Mouse (Mus musculus) intestine, embryonic 16.5 days (tissue): ENCODE measurements around the gene Glp2r. TPM values are rescaled to one million over a fixed set of nuclear protein-coding genes. Genes with fewer than 3 reads are reported as not detected.
A peak's percentile ranks its signal among the peaks of the same experiment; 100 is the strongest.

Experiments used
- ATAC-seq: fragments of 200-750 bp; cut with Nextera tagmentation; 2 replicates; pipeline ENCODE4 v1.8.0; 2017; ENCODE audit warnings: moderate TSS enrichment, moderate library complexity
- H3K27ac ChIP-seq: fragments of 300-500 bp; sonication (generic); 2 replicates; pipeline ENCODE4 v1.5.1; 2014; ENCODE audit warnings: mild to moderate bottlenecking, low read length
- H3K27me3 ChIP-seq: fragments of 300-500 bp; sonication (generic); replicated peaks from 2 replicates; pipeline ENCODE4 v1.6.1; 2014; ENCODE audit warnings: low read length, control low read depth, mixed read lengths; ENCODE audit not compliant: control insufficient read depth, insufficient read depth
- H3K36me3 ChIP-seq: fragments of 300-500 bp; sonication (generic); 2 replicates; pipeline ENCODE4 v1.6.1; 2014; ENCODE audit warnings: low read length, control low read depth; ENCODE audit not compliant: control insufficient read depth, insufficient read depth
- H3K4me1 ChIP-seq: fragments of 300-500 bp; sonication (generic); 2 replicates; pipeline ENCODE4 v1.6.1; 2014; ENCODE audit warnings: low read length, control low read depth, mixed read lengths; ENCODE audit not compliant: control insufficient read depth, insufficient read depth
- H3K4me2 ChIP-seq: fragments of 300-500 bp; sonication (generic); 2 replicates; pipeline ENCODE4 v1.6.1; 2014; ENCODE audit warnings: low read depth, low read length, control low read depth
- H3K4me3 ChIP-seq: fragments of 300-500 bp; sonication (generic); 2 replicates; pipeline ENCODE4 v1.5.1; 2014; ENCODE audit warnings: mild to moderate bottlenecking, low read length
- H3K9ac ChIP-seq: fragments of 300-500 bp; sonication (generic); 2 replicates; pipeline ENCODE4 v1.6.1; 2014; ENCODE audit warnings: low read depth, low read length
- H3K9me3 ChIP-seq: fragments of 300-500 bp; sonication (generic); 2 replicates; pipeline ENCODE4 v1.6.1; 2016; ENCODE audit warnings: low read length, control low read depth; ENCODE audit not compliant: control insufficient read depth
- WGBS: fragments of 180-500 bp; shearing (Covaris S2); extraction: QIAGEN DNeasy Blood & Tissue Kit; methylation state at CpG from one replicate; pipeline ENCODE4 v1.1.7; 2014; 5-methylcytosine and 5-hydroxymethylcytosine counted together
- polyA plus RNA-seq: library from polyadenylated mRNA; unstranded; fragments of >200 nt; fragmentation: Nextera tagmentation; extraction: Ambion mirVana; gene quantifications from 2 replicates; pipeline ENCODE4 v1.2.1, GENCODE M21; 2015

Gene Glp2r
- polyA plus RNA-seq, 1 experiment from 2014 or later = 4.4 TPM

- Histone ChIP-seq H3K4me1 (peaks cover 4% of the 10 kb centered on the region; the same call in 1 of the 2 replicates), H3K27me3 (no peaks in the 10 kb centered on the region), H3K9me3 (no peaks in the 10 kb centered on the region), H3K4me3 (no peak overlapping the region), H3K4me2 (no peak overlapping the region), H3K36me3 (no peaks in the 10 kb centered on the region), H3K27ac (no peak overlapping the region), H3K9ac (no peak overlapping the region)
- no peak for ATAC-seq
- WGBS = 73% methylated on average over 11 of the region's 11 CpGs
Observed at GRCm38 (mm10) chr11:67648651-67649407, 122.1 kb downstream of the Glp2r start.

- H3K4me2 ChIP-seq = no peak overlapping the region
- H3K36me3 ChIP-seq = no peaks in the 10 kb centered on the region
- WGBS = 30% methylated on average over 5 of the region's 5 CpGs
- H3K4me3 ChIP-seq = no peak overlapping the region
- H3K9ac ChIP-seq = no peak overlapping the region
- no peaks in the 10 kb centered on the region for H3K27me3 ChIP-seq
- H3K4me1 ChIP-seq = peaks cover 4% of the 10 kb centered on the region; the same call in 1 of the 2 replicates
- ATAC-seq = peak; percentile 38; the same call in 1 of the 2 replicates
- no peaks in the 10 kb centered on the region for H3K9me3 ChIP-seq
- H3K27ac ChIP-seq = no peak overlapping the region
Observed at GRCm38 (mm10) chr11:67647745-67648144, 123.2 kb downstream of the Glp2r start.

- WGBS = 65% methylated on average over 6 of the region's 6 CpGs
- Histone ChIP-seq H3K4me3 (no peak overlapping the region), H3K9me3 (no peaks in the 10 kb centered on the region), H3K4me2 (no peak overlapping the region), H3K27me3 (no peaks in the 10 kb centered on the region), H3K9ac (no peak overlapping the region), H3K27ac (no peak overlapping the region), H3K36me3 (no peaks in the 10 kb centered on the region), H3K4me1 (no peaks in the 10 kb centered on the region)
- ATAC-seq = no peak
Observed at GRCm38 (mm10) chr11:67644632-67645149, 126.3 kb downstream of the Glp2r start.

- no peaks in the 10 kb centered on the region for H3K4me1 ChIP-seq
- H3K27me3 ChIP-seq = no peaks in the 10 kb centered on the region
- H3K4me3 ChIP-seq = no peak overlapping the region
- H3K9ac ChIP-seq = no peak overlapping the region
- H3K27ac ChIP-seq = no peak overlapping the region
- H3K9me3 ChIP-seq = no peaks in the 10 kb centered on the region
- 74% methylated on average over 3 of the region's 3 CpGs for WGBS
- no peak overlapping the region for H3K4me2 ChIP-seq
- H3K36me3 ChIP-seq = no peaks in the 10 kb centered on the region
- ATAC-seq = no peak
Observed at GRCm38 (mm10) chr11:67643465-67643864, 127.5 kb downstream of the Glp2r start.

- no peak for ATAC-seq
- WGBS = 71% methylated on average over 5 of the region's 5 CpGs
- Histone ChIP-seq H3K9me3 (no peaks in the 10 kb centered on the region), H3K4me1 (no peaks in the 10 kb centered on the region), H3K4me3 (no peak overlapping the region), H3K4me2 (no peak overlapping the region), H3K27ac (no peak overlapping the region), H3K27me3 (no peaks in the 10 kb centered on the region), H3K9ac (no peak overlapping the region), H3K36me3 (no peaks in the 10 kb centered on the region)
Observed at GRCm38 (mm10) chr11:67642835-67643234, 128.1 kb downstream of the Glp2r start.

- Histone ChIP-seq H3K4me1 (no peaks in the 10 kb centered on the region), H3K27me3 (no peaks in the 10 kb centered on the region), H3K4me3 (no peak overlapping the region), H3K4me2 (no peak overlapping the region), H3K9ac (no peak overlapping the region), H3K9me3 (no peaks in the 10 kb centered on the region), H3K27ac (no peak overlapping the region), H3K36me3 (no peaks in the 10 kb centered on the region)
- 88% methylated on average over 8 of the region's 8 CpGs for WGBS
- ATAC-seq = no peak
Observed at GRCm38 (mm10) chr11:67642421-67642820, 128.5 kb downstream of the Glp2r start.

- no peaks in the 10 kb centered on the region for H3K36me3 ChIP-seq
- H3K4me3 ChIP-seq = no peak overlapping the region
- H3K9me3 ChIP-seq = no peaks in the 10 kb centered on the region
- H3K4me1 ChIP-seq = no peaks in the 10 kb centered on the region
- H3K9ac ChIP-seq = no peak overlapping the region
- H3K4me2 ChIP-seq = no peak overlapping the region
- H3K27ac ChIP-seq = no peak overlapping the region
- 88% methylated on average over 6 of the region's 6 CpGs for WGBS
- H3K27me3 ChIP-seq = no peaks in the 10 kb centered on the region
- ATAC-seq = no peak
Observed at GRCm38 (mm10) chr11:67640299-67640698, 130.7 kb downstream of the Glp2r start.

- Histone ChIP-seq H3K4me2 (no peak overlapping the region), H3K27me3 (no peaks in the 10 kb centered on the region), H3K36me3 (no peaks in the 10 kb centered on the region), H3K27ac (no peak overlapping the region), H3K4me3 (no peak overlapping the region), H3K9me3 (no peaks in the 10 kb centered on the region), H3K9ac (no peak overlapping the region), H3K4me1 (no peaks in the 10 kb centered on the region)
- 84% methylated on average over 3 of the region's 3 CpGs for WGBS
- no peak for ATAC-seq
Observed at GRCm38 (mm10) chr11:67638401-67638800, 132.6 kb downstream of the Glp2r start.

- 59% methylated on average over 6 of the region's 6 CpGs for WGBS
- no peak overlapping the region for H3K27ac ChIP-seq
- no peak for ATAC-seq
Observed at GRCm38 (mm10) chr11:67636905-67637586, 133.9 kb downstream of the Glp2r start.

More at GRCm38 (mm10) chr11:67636905-67637586, 133.9 kb downstream of the Glp2r start:
- H3K9ac ChIP-seq = no peak overlapping the region
- no peaks in the 10 kb centered on the region for H3K9me3 ChIP-seq
- no peak overlapping the region for H3K4me3 ChIP-seq
- no peaks in the 10 kb centered on the region for H3K36me3 ChIP-seq
- H3K27me3 ChIP-seq = no peaks in the 10 kb centered on the region
- no peak overlapping the region for H3K4me2 ChIP-seq
- no peaks in the 10 kb centered on the region for H3K4me1 ChIP-seq
